Mouse (Mus musculus) yolk sac, embryonic 10.5 days (tissue): ENCODE results near the gene Fchsd2.

ENCODE experiments used
- DNase-seq: peaks from one replicate; pipeline ENCODE4 v3.0.0-alpha.2; 2017; ENCODE audit warnings: low spot score

The Fchsd2 gene

GRCm38 (mm10) chr7:101210826-101211225, 118.2 kb downstream of the Fchsd2 start:
- DNase-seq: no peak

DNA sequence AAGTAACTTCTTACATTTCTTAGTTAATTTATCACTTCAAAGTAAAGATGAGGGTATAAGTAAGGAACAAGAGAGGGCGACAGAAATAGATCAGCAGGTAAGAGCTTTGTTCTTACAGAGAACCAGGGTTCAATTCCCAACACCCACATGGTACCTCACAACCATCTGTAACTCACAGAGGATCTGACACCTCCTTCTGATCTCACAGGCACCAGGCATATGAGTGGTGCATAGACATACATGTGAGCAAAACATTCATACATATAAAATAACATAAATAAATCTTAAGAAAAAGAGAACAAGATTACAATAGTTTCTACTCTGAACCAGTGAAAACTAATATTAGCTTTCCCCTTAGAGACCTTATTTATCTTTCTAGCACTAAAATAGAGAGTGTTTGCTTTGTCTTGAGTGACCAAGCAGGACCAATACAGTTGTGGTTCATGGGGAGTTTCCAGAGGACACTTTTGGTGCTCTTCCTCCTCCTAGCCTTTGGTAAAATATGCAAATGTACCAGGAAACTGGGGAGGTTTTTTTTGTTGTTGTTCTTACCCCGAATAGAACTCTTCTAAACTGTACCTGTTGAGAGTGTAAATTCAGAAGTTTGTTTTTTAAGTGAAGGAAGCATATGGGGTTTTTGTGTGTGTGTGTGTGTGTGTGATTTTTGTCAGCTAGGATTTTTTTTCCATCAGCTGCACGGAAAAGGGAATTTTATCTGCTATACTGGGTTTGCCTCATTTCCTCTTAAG, 121.0 kb downstream of the Fchsd2 start:
- DNase-seq: no peak

DNA sequence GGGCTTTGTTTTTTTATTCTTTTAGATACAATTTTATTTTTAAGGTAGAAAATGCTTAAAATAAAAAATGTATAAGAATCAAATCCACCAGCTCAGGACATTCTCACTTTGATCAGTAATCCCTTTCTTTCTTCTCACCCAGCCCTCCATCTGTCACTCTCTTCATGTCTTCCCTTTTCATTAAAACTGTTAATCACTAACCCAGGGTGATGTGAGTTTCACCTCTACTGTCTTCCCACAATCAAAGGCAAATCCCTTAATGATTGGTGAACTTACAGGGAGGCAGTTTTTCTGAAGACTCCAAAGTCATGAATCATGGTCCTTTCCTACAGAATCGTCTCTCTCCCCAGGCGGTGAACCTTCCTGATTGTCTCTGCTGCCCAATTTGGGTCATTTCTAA, 124.1 kb downstream of the Fchsd2 start:
- DNase-seq: no peak

- no peak for DNase-seq
Observed at GRCm38 (mm10) chr7:101223501-101223900, 130.8 kb downstream of the Fchsd2 start.

- DNase-seq: no peak
Observed at GRCm38 (mm10) chr7:101229336-101229735, 136.7 kb downstream of the Fchsd2 start.

- DNase-seq: no peak
Observed at GRCm38 (mm10) chr7:101231458-101231857, 138.8 kb downstream of the Fchsd2 start.

- DNase-seq: no peak
Observed at GRCm38 (mm10) chr7:101232716-101233115, 140.1 kb downstream of the Fchsd2 start.

- DNase-seq: no peak
Observed at GRCm38 (mm10) chr7:101236712-101237473, 144.2 kb downstream of the Fchsd2 start.

GRCm38 (mm10) chr7:101248760-101249159, 156.1 kb downstream of the Fchsd2 start:
- no peak for DNase-seq

- no peak for DNase-seq
Observed at GRCm38 (mm10) chr7:101249173-101249572, 156.5 kb downstream of the Fchsd2 start.

- DNase-seq: no peak
Observed at GRCm38 (mm10) chr7:101253071-101253470, 160.4 kb downstream of the Fchsd2 start.

- DNase-seq: no peak
Observed at GRCm38 (mm10) chr7:101258482-101258881, 165.8 kb downstream of the Fchsd2 start.

DNA sequence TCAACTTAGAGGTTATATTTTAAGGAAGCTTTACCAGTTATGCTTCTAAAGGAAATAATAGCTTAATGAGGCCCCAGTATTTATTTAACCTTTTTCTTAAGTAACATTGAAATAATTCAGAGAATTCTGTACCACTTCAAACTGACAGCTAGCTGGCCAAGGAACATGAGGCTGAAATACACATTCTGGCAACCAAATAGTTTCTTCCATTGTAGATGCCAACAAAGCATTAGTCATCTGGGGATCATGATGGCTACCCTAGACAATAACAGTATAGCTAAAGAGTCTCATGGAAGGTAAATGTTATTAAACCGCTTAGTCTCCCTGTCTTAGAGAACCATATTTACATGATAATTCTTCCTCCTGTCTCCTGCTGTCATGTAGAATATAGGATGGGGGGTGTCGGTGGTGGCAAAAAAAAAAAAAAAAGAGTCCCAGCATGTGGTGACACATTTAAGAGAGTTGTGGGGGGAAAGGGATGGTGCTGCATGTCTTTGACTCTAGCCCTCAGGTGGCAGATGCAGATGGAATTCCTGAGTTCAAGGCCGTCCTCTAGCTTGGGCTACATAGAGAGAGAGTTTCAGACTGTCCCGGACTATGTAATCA, 169.4 kb downstream of the Fchsd2 start:
- no peak for DNase-seq

DNA sequence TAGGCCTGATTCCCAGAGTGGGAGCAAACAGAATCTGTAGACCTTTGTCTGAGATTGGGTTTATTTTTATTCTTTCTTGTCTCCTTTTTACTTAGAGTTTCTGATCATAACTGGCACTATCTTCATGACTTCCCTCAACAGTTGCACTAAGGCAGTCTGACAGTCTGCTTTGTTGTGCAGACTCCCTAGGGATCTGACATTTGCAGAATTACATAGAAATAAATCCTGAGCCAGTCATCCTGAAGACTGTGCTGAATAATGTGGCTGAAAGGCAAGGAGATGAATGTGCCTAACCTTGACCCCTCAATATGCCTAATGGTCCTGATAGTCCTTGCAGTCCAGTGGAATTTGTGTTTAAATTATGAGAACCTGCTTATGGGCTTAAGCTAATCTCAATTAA, 170.8 kb downstream of the Fchsd2 start:
- no peak for DNase-seq

GRCm38 (mm10) chr7:101267457-101268259, 175.0 kb downstream of the Fchsd2 start:
- no peak for DNase-seq

GRCm38 (mm10) chr7:101271602-101272001, 178.9 kb downstream of the Fchsd2 start:
- DNase-seq: no peak

GRCm38 (mm10) chr7:101272466-101273160, 179.9 kb downstream of the Fchsd2 start:
- no peak for DNase-seq

GRCm38 (mm10) chr7:101282721-101283120, 190.1 kb downstream of the Fchsd2 start:
- DNase-seq: no peak

- DNase-seq: no peak
Observed at GRCm38 (mm10) chr7:101284504-101284903, 191.8 kb downstream of the Fchsd2 start.

- no peak for DNase-seq
Observed at GRCm38 (mm10) chr7:101286891-101287290, 194.2 kb downstream of the Fchsd2 start.

GRCm38 (mm10) chr7:101287820-101288219, 195.2 kb downstream of the Fchsd2 start:
- DNase-seq: no peak

- DNase-seq: no peak
Observed at GRCm38 (mm10) chr7:101288436-101288835, 195.8 kb downstream of the Fchsd2 start.
